Mouse (Mus musculus): Measurements from ENCODE around the gene Tas2r119. TPM values are rescaled to one million over a fixed set of nuclear protein-coding genes. Genes with fewer than 3 reads are reported as not detected.

Gene Tas2r119
- total RNA-seq, 1 experiment from 2014 or later: not detected

DNA sequence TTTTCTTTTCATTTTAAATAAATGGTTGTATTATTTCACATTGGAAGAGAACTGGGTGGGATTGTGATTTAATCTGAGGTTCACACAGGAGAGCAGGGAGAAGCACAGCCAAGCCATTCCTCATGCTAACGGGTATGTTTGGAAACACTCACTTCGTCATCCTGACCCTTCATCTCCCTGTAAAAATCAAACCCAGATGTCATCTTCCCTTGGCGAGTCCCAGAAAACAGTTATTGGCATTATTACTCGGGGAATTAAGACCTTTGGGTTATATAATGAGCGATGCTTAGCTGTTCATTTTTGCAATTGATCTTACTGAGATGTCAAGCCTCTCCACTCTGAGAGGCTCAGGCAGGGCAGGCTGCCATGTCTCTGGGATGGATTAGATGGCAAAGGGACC lies 21.5 kb downstream of the Tas2r119 start:
- ATAC-seq (replicated peaks in 1 of 2; ENCODE audit: insufficient read depth in 1 of 2, low FRiP score in 2 of 2, low TSS enrichment in 1 of 2, low read depth in 1 of 2, poor library complexity in 2 of 2, severe bottlenecking in 2 of 2): no peak

GRCm38 (mm10) chr15:32203242-32203641 lies 26.2 kb downstream of the Tas2r119 start:
- no peak for ATAC-seq (replicated peaks in 1 of 2; ENCODE audit: insufficient read depth in 1 of 2, low FRiP score in 2 of 2, low TSS enrichment in 1 of 2, low read depth in 1 of 2, poor library complexity in 2 of 2, severe bottlenecking in 2 of 2)

- no peak for ATAC-seq (replicated peaks in 1 of 2; ENCODE audit: insufficient read depth in 1 of 2, low FRiP score in 2 of 2, low TSS enrichment in 1 of 2, low read depth in 1 of 2, poor library complexity in 2 of 2, severe bottlenecking in 2 of 2)
These were observed 27.8 kb downstream of the Tas2r119 start for GRCm38 (mm10) chr15:32204908-32205307.

- peak; percentile 78 to 86 for ATAC-seq (replicated peaks in 1 of 2; ENCODE audit: insufficient read depth in 1 of 2, low FRiP score in 2 of 2, low TSS enrichment in 1 of 2, low read depth in 1 of 2, poor library complexity in 2 of 2, severe bottlenecking in 2 of 2)
These were observed 37.6 kb downstream of the Tas2r119 start for GRCm38 (mm10) chr15:32214687-32215086.

DNA sequence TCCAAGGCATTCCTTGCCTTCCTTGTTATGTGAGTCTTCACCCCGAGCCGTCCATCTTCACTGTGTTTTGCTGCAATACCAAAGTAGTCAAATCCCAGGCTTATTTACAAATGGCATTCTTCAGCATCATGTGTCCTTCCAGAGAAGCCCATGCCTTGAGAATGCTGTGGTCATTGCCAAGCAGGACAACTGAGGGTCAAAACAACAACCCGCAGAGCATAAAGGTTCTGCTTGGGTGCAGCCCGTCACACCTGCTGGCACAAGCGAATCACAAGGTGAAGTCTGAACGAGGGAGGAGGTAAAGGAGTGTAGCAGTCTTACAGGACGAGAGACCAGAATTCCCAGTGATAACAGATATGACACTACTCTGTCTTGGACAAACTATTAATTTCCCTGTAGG lies 45.9 kb downstream of the Tas2r119 start:
- ATAC-seq (replicated peaks in 1 of 2; ENCODE audit: insufficient read depth in 1 of 2, low FRiP score in 2 of 2, low TSS enrichment in 1 of 2, low read depth in 1 of 2, poor library complexity in 2 of 2, severe bottlenecking in 2 of 2): no peak

GRCm38 (mm10) chr15:32225394-32225793 lies 48.3 kb downstream of the Tas2r119 start:
- no peak for ATAC-seq (replicated peaks in 1 of 2; ENCODE audit: insufficient read depth in 1 of 2, low FRiP score in 2 of 2, low TSS enrichment in 1 of 2, low read depth in 1 of 2, poor library complexity in 2 of 2, severe bottlenecking in 2 of 2)

DNA sequence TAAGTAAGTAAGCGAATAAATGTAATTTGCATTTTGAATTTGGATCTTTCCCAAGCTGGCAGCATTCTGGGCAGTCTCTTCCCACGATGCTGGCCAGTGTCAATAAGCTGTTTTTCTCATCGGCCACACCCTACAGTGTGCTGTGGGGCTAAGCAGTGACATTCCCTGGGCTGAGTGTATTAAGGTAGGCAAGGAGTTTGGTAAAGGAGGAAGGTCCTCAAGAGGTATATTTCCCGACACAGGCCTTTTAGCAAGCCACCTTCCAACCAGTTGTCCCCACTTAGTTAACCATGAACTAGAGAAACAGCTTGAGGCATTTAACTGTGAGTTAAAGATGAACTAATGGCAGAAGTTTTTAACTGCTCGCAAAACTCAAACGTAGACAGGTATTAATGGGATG lies 49.3 kb downstream of the Tas2r119 start:
- ATAC-seq (replicated peaks in 1 of 2; ENCODE audit: insufficient read depth in 1 of 2, low FRiP score in 2 of 2, low TSS enrichment in 1 of 2, low read depth in 1 of 2, poor library complexity in 2 of 2, severe bottlenecking in 2 of 2): no peak

DNA sequence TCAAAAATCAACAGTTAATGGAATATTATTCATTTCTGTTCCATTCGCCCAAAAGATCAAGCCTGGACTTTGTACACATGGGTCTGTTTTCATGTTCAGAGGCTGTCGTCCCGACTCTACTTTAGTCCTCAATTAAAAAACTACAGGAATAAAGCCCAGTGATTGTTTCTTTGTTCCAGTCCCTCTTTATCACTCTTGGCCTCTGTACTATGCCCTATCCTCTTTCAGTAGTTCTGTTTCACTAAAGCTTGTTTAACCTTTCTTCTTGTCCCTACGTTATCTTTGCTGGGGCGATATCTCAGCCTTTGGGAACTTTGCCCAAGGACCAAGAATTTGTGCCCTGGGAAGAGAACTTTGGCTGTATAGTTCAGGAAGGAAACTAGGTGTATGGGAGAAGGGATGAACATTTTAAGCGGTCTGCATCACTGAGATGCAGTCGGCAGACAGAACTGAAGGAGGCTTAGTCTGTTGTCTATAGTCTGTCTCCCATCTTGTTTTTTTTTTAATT lies 49.9 kb downstream of the Tas2r119 start:
- no peak for ATAC-seq (replicated peaks in 1 of 2; ENCODE audit: insufficient read depth in 1 of 2, low FRiP score in 2 of 2, low TSS enrichment in 1 of 2, low read depth in 1 of 2, poor library complexity in 2 of 2, severe bottlenecking in 2 of 2)

Other genes with a start within 250 kb of the Tas2r119 start
- gene Sema5a, start 67.5 kb downstream of the Tas2r119 start, total RNA-seq (2017): not detected in 2 replicates

Data from hematopoietic stem cell, adult 5-6 weeks (primary cell).